Mouse (Mus musculus) thymus, adult 2 months (tissue): Measurements from ENCODE around the gene Dnah8.

Source experiments
- CTCF ChIP-seq: fragments of 200-500 bp; IDR thresholded peaks from 2 replicates; pipeline ENCODE4 v1.5.1; 2012; ENCODE audit warnings: mild to moderate bottlenecking, control low read depth, low read length, moderate library complexity, borderline replicate concordance; ENCODE audit not compliant: control insufficient read depth, poor library complexity, insufficient read depth; ENCODE audit errors: extremely low read depth
- POLR2A ChIP-seq: fragments of 200-500 bp; IDR thresholded peaks from 2 replicates; pipeline ENCODE4 v1.6.1; 2012; ENCODE audit warnings: mild to moderate bottlenecking, low read length, control low read depth, moderate library complexity; ENCODE audit not compliant: control insufficient read depth, poor library complexity, insufficient read depth; ENCODE audit errors: extremely low read depth

DNA sequence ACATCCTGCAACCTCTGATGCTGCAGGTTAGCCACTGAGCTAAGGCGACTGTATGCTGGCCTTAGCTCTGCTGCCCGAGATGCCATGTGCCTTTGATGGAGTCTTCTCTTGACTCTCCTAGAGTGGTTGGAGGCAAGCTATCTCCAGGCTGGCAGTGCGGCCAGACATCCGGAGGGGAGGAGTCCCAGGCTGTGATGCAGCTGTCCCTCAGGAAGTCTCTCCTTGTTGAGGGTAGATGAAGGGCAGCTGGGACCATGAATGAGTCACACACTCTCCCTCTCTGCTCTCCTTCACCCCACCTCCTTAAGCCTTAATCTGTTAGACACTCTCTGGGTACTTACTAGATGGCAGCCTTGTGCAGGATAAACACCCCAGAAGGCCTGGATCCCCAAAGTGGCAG is 283.4 kb downstream of the Dnah8 start:
- TF ChIP-seq CTCF: no peak
- TF ChIP-seq POLR2A: no peak
